Mouse (Mus musculus): ENCODE data around the gene Aifm3.
"Not testable (repeated sequence)": the region's sequence is repeated elsewhere in the genome, so short reads cannot be mapped to it uniquely, and the experiment has no call there.

The Aifm3 gene

DNA sequence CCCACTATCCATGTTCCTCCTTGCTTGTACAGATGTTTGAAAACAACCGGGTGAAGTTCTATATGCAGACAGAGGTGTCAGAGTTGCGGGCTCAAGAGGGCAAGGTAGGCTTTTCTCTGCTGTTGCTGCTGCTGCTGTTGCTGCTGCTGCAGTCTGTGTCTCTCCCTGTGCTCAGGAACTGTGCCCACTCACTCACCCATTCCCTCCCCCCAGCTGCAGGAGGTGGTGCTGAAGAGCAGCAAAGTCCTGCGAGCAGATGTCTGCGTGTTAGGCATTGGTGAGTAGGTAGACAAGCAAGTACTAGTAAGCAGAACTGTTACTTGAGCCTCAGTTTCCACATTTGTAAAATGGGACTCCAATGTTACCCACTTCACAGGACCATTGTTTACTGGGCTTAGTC lies 13.3 kb downstream of the Aifm3 start:
- no peak for DNase-seq

DNA sequence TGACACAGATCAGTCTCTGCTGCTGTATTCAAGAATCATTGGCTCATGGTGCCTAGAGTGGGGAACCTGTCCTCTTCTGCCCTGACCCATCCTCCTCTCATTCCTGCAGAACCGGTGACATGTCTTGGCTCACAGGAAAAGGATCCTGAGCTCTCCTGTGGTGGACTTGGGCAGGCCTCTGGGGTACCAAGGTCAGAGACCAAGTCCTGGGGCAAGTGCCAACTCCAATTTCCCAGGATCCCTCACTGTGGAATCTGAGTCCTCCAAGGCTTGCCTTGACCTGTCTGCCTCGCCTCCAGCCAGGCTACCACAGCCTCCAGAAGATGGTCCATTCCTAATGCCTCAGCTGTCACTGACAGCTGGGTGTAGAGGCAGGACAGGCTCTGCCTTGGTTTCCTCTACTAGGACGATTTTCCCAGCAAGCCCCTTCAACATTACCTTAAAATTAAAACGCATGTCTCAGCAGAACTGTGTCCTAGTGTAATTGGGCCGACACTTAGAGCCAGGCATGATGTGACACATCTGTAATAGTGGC lies 17.7 kb downstream of the Aifm3 start:
- no peak for DNase-seq

DNA sequence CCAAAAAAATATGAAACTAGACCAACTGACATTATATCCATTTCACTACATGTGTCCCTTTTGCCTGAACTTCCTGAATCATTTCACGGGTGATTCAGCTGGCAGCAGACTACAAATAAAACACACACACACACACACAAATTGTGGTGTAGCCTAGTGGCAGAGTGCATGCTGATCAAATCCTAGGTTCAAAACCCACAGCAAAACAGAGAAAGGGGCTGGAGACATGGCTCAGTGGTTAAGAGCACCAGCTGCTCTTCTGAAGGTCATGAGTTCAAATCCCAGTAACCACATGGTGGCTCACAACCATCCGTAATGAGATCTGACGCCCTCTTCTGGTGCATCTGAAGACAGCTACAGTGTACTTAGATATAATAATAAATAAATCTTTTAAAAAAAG lies 18.6 kb downstream of the Aifm3 start:
- not testable (repeated sequence) for DNase-seq

DNA sequence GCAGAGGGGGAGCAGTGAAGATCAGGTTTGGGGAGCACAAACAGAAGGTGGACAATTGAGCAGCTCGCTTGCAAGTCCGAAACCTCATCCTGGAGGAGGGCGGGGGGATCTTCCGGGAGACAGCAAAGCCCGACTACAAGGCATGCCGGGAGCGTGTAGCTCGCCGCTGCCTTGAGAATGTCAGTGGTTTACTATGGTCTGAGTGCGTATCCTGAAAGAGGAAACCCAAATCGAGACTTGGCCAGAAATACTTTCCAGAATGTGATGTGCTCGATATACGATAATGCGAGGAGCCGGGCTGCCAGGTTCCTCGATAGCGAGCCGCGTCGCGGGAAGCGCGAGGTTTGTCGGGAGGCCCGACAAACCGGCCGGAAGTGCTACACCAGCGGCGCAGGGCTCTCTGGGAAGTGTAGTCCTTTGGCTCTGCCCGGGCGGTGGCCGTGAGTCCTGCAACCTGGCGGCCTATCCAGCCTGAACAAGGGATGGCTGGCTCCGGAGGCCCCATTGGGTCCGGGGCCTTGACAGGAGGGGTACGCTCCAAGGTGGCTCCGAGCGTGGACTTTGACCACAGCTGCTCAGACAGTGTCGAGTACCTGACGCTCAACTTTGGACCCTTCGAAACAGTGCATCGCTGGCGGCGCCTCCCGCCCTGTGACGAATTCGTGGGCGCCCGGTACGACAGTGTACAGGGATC lies 19.3 kb downstream of the Aifm3 start, which contains the start of gene Lztr1:
Gene Lztr1 (plus strand): TSS at position 143 of the 694 bp plus-strand sequence.
- peak; percentile 74 to 78 for DNase-seq

DNA sequence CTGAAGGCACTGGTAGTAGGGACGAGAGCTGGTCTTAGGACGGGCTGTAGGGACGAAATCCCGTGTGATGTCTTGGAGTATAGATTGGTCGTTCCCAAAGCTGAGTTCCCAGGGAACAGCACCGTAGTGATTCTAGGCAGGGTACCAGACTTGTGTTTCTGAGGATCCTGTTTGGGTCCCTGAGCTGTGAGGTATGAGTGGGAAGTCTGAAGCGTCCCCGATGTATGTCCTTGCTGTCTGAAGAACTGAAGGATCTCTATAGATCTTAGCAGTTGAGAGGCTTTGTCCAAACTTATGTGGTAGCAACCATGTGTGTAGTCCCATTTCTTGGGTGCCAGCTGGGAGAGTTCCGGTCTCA lies 19.8 kb downstream of the Aifm3 start:
- no peak for DNase-seq

DNA sequence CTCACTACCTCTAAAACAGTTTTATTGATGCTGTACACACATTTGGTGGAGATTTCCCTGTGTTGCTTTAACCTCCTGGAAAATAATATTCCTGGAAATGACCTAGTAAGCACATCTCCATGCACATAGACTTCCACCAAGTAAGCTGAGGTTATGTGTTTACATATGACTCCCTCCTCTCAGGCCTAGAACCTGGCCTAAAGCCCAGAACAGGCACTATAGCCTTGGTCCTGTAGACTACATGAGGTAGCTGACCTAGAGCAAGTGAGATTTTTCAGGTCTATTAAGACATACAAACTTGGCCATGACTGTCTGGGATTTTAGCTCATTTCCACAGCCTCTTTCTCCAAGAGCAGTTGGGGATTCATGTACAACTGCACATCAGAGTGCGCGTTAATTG lies 20.7 kb downstream of the Aifm3 start:
- no peak for DNase-seq

DNA sequence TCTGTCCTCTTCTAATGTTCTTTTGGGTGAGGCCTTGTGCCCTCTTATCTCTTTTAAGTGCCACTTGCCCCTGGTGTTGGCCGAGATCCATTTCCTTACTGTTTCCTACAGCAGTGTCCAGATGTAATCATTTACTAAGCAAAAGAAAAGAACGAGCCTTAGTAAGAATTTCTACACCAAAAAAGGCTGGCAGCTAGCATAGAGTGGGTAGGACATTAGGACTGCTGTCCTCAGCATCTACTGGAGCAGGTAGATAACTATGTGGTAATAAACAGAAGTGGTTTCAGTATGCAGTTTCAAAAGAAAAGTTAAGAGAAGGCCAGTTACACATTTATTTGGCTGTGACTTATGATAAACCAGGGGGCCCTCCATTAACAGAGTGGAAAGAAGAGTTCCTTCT lies 21.3 kb downstream of the Aifm3 start:
- DNase-seq = no peak

DNA sequence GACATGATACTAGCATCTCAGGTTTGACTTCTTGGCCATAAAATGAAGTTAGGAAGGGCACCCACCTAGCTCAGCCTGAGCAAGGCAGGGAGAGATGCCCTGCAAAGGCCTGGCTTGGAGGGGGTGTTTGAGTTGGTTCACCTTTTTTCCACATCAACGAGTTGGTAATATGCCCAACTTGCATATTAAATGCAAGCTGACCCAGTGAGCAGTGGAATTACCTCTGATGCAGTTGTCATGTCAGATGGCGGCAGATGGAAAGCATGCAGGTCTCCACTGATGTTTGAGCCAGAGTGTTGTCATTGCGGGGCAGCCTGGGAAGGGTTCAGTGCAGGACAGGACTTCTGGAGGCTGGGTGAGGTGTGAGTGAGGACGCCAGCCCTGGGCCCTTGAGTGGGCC lies 22.0 kb downstream of the Aifm3 start:
- no peak for DNase-seq

DNA sequence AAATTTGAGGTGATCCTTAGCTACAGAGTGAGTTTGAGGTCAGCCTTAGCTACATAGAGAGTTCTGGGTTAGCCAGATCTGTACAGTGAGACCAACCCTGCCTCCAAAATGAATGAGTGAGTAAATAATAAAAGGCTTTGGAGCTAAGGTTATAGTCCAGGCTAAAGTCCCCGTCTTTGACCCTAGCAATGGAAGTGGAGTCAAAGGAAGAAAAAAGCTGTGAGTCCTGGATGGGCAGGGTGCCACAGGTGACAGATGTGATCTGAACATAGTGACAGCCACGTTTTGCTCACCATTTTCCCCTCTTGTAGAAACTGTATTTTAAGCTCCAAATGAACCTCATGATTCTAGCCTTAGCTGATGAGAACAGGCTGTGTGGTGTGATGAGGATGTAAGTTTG lies 29.5 kb downstream of the Aifm3 start:
- DNase-seq = no peak

DNA sequence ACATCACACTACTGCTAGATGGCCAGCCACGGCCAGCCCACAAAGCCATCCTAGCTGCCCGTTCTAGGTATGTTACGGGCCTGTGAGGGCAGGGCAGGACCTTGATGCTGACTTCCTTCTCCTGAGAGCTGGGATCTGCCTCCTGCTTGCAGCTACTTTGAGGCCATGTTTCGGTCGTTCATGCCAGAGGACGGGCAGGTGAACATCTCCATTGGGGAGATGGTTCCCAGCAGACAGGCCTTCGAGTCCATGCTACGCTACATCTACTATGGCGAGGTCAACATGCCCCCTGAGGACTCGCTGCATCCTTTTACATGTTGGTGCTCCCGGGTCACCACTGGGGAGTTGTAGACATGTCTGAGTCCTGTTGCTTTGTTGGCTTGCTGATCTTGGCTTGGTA lies 34.7 kb downstream of the Aifm3 start:
- no peak for DNase-seq

DNA sequence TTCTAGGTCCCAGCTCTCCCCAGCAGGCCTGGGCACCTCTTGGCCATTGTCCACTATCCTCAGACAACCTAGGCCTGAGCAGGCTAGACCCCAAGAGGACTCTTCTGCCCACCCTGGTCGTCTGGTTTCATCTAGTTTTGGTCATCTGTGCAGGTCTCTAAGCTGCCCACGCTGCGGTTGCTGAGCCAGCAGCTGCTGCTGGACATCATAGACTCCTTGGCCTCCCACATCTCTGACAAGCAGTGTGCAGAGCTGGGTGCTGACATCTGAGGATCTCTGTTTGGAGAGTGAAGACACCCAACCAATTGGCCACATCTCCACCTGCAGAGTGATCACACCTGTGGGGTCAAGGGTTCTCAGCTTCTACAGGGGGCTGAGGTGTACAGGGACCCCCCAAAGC lies 36.1 kb downstream of the Aifm3 start:
- no peak for DNase-seq

DNA sequence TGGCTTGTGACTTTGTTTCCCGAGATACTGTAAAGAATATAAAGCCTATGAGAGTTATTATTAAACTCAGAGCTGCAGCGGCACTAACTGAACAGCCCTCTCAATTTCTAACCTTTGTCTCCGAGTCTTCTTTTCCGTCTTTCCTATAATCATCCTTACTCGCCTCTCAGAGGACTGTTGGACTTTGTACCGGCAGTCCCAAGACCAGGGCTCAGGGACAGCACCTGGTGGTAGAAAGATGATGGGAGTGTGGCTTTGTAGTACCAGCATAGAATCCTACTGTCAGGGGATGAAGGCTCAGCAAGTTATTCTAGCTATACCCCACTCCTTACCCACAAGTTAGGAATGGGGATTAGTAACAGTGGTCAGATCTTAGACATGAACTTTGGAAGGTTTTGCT lies 36.8 kb downstream of the Aifm3 start:
- no peak for DNase-seq

DNA sequence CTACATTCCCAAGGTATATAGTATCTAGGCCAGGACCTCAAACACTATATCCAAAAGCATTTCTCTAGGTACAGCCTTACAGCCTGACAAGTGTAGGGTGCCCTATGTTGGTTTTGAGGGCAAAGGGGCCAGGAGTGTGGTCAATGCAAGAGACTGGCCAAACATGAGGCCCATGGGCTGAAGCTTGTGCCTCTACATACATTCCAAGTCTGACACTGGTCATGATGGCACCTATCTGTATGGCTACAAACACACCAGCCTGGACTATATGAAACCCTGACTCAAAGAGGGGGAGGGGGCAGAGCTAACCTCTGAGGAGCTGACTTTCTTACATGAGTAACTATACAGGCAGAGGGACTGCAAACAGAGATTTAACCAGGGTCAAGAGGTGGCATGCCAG lies 38.2 kb downstream of the Aifm3 start:
- no peak for DNase-seq

DNA sequence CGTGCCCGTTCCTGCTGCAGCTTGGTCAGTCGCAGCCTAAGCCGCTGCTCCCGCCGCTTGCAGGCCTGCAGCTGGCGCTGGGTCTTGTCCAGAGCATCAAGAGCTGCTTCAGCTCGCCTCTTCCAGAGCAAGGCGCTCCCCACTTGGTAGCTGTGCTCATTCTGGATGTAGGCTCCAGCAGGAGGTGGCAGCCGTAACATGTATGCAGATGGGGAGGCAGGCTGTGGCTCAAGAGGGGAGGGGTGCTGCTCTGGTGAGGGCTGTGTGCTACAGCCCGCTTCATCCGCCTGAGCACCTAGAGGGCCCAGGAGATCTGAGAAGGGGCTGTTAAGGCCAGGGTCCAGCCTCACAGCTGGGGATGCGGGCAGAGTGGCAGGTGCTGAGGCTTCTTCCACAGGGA lies 38.9 kb downstream of the Aifm3 start:
- no peak for DNase-seq

DNA sequence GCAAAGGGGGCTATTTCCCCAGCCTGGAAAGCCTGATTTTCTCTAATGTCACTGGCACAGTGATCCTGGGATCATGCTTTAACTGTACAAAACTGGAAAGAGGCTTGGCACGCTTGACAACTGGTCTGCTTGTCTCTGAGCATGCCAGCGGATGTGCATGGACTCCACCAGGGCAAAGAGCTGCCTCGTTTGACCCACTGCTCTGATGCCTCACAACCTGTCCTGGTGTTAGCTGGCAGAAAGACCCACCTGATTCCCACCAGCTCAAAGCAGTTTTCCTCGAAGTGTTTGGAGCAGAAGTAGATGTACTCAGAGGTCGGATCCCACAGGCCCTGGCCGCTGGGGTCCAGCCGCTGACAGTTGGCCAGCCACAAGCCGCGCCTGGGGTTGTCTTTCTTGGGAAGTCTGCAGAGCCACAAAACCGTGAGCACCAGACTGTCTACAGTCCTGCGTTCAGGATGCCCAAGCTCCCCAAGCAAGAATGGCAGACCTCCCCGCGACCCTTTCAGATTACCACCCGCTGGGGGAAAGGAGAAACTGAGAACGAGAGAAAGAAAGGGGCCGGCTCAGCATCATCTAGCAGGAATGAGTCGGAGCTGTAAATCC lies 40.7 kb downstream of the Aifm3 start:
- peak; percentile 20 to 29 for DNase-seq

DNA sequence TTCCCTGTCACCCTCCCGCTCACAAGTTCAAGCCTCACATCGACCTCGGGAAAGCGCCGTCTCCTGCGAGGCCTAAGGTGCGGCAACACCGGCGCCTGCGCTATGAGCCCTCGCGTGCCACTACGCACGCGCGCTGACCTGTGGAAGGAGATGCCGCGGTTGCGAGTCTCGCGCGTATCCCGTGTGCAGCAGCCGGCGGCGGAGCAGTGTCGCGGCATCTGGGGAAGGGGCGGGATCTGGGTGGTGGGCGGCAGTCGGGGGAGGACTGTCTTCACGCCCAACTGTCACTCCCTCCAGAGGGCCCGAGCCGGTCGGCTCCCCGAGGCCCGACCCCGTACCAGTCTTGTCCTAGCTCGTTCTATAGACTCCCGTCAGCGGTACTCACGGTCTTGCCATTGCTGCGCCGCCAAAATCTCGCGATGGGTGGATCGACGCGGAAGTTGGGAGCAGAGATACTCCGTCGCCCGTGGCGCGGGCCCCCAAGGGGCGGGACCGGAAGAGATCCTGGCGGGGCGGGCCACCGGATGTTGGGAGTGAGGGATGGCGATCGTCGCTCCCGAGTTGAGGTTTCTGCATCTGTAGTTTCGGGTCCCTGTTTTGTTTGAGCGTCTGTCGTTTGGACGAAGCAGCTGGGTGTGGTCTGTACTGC lies 41.4 kb downstream of the Aifm3 start, which contains the start of gene Thap7:
Gene Thap7 (minus strand): TSS at position 497 of the 649 bp plus-strand sequence.
- peak; percentile 94 to 96 for DNase-seq

DNA sequence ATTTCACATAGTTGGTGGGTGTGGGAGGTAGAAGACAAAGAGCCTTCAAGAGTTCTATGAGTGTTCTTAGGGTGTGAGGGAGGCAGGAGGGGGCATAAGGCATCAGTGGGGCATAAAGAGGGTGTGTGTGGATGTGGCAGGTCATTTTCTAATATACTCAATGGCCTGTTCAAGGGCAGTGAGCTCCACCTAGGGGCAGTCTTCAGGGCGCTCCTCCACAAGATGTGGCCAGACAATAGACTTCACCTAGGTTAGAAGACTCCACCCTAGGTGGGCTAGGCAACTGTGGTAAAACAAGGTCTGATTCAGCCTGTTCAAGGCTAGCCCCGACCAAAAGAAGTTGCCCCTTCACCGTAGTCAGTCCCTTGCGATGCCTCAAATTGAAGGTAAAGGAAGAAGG lies 42.9 kb downstream of the Aifm3 start:
- no peak for DNase-seq

DNA sequence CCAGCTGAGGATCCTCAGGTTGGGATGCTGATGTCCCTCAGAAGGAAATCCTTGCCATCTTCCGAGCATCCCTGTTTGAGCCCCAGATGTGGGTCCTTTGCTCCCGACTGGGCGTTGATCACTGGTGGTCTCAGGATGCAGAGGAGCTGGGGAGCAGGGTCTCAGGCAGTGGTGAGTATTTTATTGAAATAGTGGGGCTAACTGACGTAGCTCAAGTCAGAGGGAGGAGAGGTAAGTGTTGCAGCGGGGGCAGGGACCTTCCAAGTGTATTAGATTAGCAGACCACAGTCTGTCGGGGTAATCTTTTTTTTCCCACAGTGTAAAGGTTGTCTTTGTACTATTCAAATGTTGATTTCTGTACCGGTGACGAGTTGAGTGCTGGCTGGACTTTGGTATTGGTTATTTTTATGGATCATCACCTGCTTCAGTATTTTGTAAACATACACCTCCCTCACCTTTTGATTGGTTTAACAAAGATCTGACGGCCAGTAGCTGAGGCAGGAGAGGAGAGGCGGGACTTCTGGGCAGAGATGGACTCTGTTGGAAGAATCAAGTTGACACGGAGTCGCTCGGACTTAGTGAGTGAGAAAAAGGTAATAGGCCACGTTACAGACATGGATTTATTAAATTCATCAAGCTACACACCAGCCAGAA lies 43.4 kb downstream of the Aifm3 start:
- no peak for DNase-seq

DNA sequence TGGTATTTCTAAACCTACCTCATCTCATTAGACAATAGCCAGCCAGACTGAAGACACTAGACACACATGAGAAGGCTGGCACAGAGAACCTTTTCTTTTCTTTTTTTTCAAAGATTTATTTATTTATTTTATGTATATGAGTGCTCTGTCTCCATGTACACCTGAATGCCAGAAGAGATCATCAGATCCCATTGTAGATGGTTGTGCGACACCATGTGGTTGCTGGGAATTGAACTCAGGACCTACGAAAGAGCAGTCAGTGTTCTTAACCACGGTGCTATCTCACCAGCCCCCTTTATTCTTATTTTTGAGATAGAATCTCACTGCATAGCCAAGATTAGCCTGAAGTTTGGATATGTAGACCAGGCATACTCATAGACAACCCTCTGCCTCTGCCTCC lies 47.2 kb downstream of the Aifm3 start:
- DNase-seq = no peak

DNA sequence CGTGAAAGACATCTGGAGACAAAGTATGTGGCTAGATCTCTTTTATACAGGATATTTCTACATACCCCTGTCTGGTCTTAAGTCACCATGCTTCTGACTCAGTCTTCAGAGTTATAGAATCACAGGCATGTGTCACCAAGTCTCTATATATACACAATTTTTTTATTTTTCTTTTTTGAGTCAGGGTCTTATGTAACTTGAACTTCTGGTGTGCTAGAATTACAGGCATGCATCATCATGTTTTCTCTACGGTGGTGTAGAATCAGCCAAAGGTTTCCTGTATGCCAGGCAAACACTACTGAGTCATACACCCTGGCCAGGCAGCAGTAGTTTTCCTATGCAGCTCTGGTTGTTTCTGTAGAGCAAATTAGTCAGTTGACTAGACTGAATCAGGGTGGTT lies 53.2 kb downstream of the Aifm3 start:
- no peak for DNase-seq

DNA sequence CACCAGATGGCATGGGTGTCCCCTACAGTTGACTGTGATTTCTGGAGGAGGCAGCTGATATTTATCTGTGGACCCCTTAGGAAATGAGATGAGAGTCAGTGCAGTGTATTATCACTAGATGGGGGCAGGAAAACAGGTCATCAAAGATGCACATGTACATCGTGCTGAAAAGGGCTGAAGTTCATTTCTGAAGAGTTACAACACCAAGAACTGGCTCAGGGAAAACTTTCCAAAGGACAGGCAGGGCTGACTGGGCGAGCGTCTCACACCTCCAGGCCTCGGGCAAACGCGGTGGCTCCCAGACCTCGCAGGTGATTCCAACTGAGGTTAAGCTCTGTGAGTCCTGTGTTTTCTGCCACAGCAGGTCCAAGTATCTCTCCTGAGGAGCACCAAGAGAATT lies 63.4 kb downstream of the Aifm3 start:
- no peak for DNase-seq

DNA sequence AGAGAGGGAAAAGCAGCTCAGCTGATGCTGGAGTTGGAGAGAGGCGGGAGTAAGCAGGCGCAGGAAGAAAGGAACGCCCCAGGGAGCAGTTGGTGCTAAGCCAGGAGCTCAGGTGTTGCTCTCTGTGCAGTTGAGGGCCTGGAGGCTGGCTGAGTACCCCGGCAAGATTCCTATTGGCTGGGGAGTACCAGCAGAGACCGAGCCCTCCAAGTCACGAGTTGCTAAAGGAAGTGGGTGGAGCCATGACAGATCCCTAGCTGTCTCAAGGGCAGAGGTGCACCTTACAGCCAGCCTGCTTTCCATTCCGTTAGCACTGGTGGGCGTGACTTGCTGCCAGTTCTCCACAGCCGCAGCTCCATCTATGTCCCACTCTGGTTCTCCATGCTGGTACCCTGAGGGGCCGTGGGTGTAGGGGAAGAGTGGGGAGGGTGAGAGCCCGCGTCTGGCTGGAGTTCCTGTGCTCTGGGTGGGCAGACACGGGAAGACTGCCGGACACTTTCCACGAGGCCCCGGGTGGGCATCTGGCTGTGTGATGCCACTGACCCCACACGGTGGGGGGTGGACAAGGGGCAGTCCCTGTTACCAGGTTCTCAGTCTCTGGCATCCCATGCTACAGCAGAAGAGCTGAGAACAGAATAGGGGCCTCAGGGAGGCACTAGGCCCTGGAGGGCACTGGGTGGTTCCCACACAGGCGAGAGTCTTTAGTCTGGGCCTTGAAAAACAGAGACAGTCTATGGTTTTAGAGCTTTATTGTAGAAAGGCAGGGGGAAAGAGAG lies 64.7 kb downstream of the Aifm3 start:
- peak; percentile 64 to 80 for DNase-seq

DNA sequence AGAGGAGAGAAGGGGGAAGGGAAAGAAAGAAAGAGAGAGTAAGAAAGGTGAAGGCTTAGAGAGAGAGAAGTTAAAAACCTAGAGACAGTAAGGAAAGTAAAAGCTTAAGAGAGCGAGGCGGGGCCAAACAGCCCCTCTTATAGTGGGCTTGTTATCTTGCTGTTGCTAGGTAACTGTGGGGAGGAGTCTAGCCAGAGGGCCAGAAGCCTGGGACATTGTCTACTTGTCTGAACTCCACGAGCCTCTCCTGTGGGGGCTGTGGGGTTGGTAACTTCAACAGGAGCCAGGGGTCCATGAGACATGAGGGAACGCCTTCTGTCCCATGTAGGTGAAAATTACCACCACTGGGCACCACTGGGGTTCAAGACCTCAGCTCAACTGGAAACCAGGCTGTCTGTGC lies 65.3 kb downstream of the Aifm3 start:
- DNase-seq = not testable (repeated sequence)
